Mouse (Mus musculus) v-Abl transformed pro-B cells (cell line): ENCODE measurements around the gene Fn3krp.

Source experiments
- in situ Hi-C, 2 experiments: fragments of 400-800 bp; cut with MboI; formaldehyde crosslinking; loops; one replicate each; pipeline ENCODE4 v1.15.1; 2025; ENCODE audit not compliant: unreplicated experiment in 2 of 2

Fn3krp gene

GRCm38 (mm10) chr11:121420830-121421552 is at the start of gene Fn3krp:
Fn3krp (plus strand) TSS chr11:121421401.
- in situ Hi-C loops = no loop called here

DNA sequence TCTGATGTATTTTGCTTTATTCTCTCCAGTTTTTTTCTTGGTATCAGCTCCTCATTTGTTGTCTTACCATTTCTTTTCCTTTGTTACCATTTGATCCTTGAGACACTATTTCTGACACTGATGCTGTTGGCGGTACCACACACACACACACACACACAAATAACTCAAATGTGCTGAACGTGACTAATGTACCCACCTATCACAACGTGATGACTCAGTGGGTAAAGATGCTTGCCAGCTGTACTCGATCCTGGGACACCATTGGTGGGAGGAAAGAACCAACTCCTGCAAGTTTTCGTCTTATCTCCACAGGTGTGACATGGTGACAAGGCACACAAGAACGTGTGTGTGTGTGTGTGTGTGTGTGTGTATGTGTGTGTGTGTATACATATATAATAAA is 47.9 kb upstream of the Fn3krp start:
- in situ Hi-C loops = loop anchor here (5.0 kb wide), 1 partner anchor 434 kb away; no protein-coding TSS in a partner anchor

- in situ Hi-C loops = no loop called here
These were observed 42.6 kb upstream of the Fn3krp start for GRCm38 (mm10) chr11:121378644-121379043.

GRCm38 (mm10) chr11:121380294-121380693 is 40.9 kb upstream of the Fn3krp start:
- in situ Hi-C loops = no loop called here

DNA sequence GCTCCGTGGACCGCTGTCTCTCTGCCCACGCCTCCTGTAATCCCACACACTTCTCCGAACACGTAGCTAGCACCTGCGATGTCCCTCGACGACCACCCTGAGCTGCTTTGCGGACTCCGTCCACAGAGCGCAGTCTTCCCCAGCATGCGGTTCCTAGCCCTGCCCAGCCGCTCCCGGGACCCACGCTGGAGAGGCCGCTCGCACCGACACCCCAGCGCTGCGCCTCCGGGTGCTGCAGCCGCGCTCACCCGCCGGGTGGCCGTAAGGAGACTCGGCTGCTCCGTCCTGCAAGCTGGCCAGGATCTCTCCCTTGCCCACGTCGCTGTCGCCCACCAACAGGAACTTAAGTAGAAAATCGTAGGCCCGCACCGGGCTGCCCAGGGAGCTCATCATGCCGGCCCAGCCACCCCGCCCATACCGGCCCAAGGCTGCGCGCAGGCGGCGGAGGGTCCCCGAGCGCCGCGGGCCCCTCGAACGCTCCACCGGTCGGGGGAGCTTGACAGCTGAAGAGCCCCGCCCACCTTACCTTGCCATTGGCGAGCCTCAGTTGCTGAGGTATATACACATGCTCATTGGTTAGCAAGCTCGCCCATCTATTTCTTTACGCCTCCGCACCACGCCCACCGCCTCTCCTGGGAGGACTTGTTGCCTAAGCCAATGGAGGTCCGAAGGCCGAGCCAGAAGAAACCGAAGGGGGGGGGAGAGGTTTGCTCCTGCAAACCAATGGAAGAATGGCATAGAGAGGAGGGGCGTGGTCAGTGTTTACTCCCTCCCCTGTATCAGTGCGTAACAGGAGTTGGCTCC is 33.2 kb upstream of the Fn3krp start, which contains the start of gene Rab40b:
Gene Rab40b, minus strand, starts transcription at position 502 of the 804 bp plus-strand sequence.
- in situ Hi-C loops = no loop called here

DNA sequence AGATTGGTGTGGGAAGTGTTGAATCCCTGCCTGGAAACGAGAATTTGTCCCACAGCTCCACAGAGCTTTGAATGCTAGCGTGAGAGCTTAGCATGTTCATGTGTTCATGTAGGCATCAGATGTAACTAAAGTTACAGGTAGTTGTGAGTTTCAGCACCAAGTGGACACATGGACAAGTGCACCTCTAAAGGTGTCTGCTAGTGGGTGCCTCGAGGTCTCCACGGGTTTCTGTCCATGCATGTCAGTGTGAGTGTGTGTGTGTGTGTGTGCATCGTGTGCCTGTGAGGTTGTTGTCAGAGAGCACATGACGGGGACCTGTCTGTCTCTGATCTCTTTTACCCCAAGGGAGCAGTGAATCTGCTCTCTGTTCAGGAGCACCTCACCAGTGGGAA is 32.7 kb upstream of the Fn3krp start:
- in situ Hi-C loops = no loop called here

DNA sequence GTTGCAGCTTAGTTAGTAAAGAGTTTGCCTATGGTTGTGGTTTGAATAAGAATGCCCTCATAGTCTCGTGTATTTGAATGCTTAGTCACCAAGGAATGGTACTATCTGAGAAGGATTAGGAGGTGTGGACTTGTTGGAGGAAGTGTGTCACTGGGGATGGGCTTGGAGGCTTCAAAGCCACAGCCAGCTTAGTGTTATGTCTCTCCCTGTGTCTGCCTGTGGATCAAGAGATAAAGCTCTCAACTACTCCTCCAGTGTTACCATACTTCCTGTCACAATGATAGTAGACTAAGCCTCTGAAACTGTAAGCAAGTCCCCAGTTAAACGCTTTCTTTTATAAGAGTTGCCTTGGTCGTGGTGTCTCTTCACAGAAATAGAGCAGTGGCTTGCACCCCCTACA is 30.4 kb upstream of the Fn3krp start:
- in situ Hi-C loops = no loop called here

DNA sequence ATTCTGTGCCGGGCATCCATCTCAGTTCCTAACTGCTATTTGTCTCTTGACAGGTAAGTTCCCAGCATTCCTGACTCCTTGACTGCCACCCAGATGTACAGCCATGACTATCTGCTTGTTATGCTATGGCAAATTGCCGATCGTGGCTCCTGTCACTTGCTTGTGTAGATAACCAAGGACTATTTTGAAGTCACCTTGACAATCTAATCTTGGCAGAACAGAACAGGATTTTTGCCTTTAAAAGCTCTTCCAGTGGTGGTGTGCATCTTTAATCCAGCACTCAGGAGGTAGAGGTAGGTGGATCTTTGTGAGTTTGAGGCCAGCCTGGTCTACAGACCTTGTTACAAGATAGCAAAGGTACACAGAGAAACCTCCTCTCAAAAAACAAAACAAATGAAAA is 28.8 kb upstream of the Fn3krp start:
- in situ Hi-C loops = no loop called here

GRCm38 (mm10) chr11:121407366-121408155 is 13.6 kb upstream of the Fn3krp start:
- in situ Hi-C loops = no loop called here

- in situ Hi-C loops = no loop called here
These were observed 6.4 kb upstream of the Fn3krp start for GRCm38 (mm10) chr11:121414762-121415161.

GRCm38 (mm10) chr11:121415351-121415750 is 5.8 kb upstream of the Fn3krp start:
- in situ Hi-C loops = no loop called here

- in situ Hi-C loops = no loop called here
These were observed 3.2 kb upstream of the Fn3krp start for GRCm38 (mm10) chr11:121417971-121418370.

DNA sequence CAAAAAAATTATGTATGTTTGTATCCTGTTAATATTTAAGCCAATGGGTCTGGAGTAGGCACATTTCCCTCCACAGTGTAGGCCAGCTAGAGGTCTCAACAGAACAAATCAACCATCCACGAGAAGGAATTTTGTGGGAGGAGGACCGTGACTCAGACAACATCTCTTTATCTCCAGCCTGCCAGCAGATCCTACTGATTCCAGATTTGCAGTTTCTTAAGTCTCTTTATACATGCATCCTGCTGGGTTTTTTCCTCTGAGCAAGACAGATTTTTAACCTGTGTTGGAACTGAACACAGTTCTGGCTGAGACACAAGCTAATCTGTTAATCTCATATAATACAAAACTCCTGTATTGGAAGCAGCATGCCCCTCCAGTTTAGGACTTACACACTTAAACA is 2.3 kb upstream of the Fn3krp start:
- in situ Hi-C loops = no loop called here

GRCm38 (mm10) chr11:121420379-121420778 is 822 bp upstream of the Fn3krp start:
- in situ Hi-C loops = no loop called here

DNA sequence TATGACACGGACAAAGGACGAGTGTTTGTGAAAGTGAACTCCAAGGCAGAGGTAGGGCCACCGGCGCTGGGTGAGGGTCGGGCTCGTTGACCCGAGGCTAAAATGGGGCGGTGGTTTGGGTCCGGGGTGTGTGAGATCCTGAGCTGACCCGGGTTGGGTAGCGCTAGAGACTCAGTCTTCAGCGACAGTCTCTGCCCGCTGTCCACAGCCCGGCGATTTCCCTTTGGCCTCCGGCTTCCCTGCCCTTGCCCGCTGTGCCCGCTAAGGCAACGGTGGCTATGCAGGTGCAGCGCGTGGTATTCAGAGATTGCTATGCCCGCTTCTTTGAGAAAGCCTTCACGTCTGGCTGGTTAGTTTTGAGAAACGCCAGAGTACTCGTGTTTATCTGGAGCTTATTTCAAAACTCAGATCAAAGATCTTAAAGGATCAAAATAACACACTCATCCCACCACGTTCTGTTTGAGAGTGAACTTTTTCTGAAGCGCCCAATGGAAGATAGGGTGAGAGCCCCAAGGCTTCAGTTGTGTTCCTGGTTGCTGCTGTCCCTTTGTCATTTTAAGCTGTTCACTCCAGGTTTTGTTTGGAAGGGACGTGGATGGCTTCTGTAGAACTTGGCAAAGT is 462 bp downstream of the Fn3krp start:
- in situ Hi-C loops = no loop called here

DNA sequence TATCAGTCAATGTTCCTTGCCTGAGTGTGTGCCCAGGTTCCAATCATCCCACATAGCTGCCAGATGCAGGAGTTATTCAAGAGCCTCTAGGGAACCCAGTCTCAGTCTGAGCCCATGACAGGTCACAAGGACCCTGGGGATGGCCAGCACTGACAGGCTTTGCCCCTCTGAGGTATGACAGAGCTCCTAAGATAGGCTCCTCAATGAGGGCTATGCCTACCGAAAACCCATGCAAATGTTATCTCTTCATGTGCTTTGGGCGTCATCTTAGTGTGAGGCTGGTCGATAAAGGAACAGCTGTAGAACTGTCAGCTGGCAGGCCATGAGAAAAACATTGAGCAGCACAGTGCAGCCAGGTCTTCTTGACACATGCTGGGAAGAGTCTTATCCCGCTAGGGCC is 12.2 kb downstream of the Fn3krp start:
- in situ Hi-C loops = no loop called here

DNA sequence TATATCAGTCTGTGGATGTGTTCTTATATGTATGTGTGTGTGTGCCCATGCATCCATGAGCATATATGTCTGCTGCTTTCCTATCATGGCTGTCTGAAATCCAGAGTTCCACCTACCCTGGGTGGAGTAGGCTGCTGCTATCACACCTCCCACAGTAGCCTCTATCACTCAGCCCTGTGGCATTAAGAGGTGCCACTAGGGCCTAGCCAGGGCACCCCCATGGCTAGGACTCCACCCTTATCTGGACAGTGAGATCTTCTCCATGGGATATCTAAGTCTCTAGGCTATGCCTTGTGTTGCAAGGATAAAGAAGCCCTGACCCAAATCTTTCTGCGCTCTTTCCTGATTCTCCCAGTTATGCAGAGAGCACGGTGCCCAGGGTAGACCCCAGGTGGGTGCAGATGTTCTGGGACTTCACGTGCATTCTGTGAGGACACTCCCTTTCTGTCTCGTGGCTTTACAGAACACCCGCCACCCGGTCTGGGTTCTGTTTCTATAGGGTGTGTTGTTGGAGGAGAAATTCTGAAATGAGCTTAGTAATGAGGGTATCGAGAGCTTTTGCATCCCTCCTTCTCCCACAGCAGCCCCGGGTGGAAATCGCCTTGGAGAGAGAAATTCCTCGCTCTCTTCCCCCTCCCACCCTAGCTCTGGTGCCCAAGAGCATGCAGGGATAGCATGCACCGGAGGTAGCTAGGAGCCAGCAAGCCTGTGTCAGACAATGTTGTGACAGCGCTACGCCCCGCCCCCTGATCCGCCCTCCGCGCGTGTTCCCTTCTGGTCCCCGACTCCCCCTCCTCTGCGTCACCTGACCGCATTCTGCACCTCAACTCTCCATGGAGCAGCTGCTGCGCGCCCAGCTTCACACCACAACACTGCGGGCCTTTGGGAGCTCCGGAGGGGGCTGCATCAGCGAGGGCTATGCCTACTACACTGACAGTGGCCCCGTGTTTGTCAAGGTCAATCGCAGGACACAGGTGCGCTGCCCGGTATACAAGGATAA is 13.3 kb downstream of the Fn3krp start, which contains the start of gene Fn3k:
Gene Fn3k, plus strand, starts transcription at position 758 of the 1,000 bp plus-strand sequence.
- in situ Hi-C loops = no loop called here

GRCm38 (mm10) chr11:121437236-121437635 is 16.0 kb downstream of the Fn3krp start:
- in situ Hi-C loops = no loop called here

DNA sequence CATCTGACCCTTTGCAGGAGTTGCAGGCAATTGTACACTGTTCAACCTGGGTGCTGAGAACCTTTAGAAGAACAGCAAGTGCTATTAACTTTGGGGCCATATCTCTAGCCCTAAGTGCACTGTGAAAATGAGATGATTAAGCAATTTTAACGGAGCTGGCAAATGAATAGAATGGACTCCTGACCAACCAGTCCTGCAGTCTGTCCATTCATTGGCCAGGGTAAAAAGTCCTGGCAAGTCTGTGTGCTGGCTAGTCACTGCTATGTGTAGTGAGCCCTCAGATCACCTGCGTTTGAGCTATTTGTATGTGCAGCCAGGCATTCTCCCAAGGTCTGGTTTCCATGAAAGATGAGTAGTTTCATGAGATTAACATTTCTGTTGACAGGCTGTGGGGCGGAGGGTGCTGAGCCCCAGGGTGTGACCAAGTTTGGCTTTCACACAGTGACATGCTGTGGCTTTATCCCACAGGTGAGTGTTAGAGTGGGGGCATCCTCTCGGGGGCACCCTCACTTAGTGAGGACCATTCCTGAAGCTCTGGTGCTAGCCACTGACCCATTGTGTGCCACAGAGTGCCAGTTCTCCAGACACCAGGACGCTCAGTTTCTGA is 18.6 kb downstream of the Fn3krp start:
- in situ Hi-C loops = no loop called here
